Mouse (Mus musculus) C2C12 (cell line): ENCODE results near the gene Cdyl.

Source experiments
- CTCF ChIP-seq: IDR thresholded peaks from one replicate; pipeline ENCODE4 v1.5.1; 2011; ENCODE audit not compliant: control insufficient read depth, insufficient read depth, insufficient read length
- USF1 ChIP-seq: IDR thresholded peaks from one replicate; pipeline ENCODE4 v1.6.1; 2011; ENCODE audit warnings: low read depth, mild to moderate bottlenecking, control low read depth, moderate library complexity

- TF ChIP-seq CTCF, result no peak
- no peak for TF ChIP-seq USF1
Observed at GRCm38 (mm10) chr13:35619356-35619755, 40.3 kb upstream of the Cdyl start.
